Mouse (Mus musculus) heart, postnatal 25 days (tissue): ENCODE measurements around the gene Hecw2. TPM values are rescaled to one million over a fixed set of nuclear protein-coding genes. Genes with fewer than 3 reads are reported as not detected.
A peak's percentile ranks its signal among the peaks of the same experiment; 100 is the strongest.

Experiments used
- DNase-seq: peaks from one replicate; pipeline ENCODE4 v3.0.0; 2022; ENCODE audit warnings: low spot score
- intact Hi-C: fragments of 180-260 bp; cut with DNase I; formaldehyde crosslinking; loops from one replicate; pipeline ENCODE4 v1.15.1; 2025
- total RNA-seq, 2 experiments: library from RNA; stranded (reverse); gene quantifications; 2 replicates each; pipeline ENCODE4 v1.2.3; 2021

Gene Hecw2
- total RNA-seq, 2 experiments from 2014 or later, result 8.7 to 11.7 TPM

DNA sequence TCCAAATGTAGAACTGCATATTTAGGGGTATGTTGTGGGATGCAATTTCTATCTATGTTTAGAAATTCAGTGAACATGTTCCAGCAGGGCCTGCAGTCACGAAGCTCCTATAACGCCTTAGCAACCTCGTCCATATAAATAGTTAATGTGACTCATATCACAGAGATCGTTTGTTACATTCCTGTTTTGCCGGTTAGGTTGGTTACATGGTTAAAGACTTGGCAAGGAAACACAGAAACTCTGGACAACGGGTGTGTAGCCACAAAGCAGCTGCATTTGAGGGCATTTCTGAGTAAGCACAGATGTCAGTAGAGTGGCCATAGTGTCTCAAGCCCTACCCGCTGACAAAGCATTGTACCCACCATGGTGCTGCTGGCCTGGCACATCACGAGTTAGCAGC is 349.1 kb downstream of the Hecw2 start:
- intact Hi-C loops, result no loop called here
- no peak for DNase-seq

DNA sequence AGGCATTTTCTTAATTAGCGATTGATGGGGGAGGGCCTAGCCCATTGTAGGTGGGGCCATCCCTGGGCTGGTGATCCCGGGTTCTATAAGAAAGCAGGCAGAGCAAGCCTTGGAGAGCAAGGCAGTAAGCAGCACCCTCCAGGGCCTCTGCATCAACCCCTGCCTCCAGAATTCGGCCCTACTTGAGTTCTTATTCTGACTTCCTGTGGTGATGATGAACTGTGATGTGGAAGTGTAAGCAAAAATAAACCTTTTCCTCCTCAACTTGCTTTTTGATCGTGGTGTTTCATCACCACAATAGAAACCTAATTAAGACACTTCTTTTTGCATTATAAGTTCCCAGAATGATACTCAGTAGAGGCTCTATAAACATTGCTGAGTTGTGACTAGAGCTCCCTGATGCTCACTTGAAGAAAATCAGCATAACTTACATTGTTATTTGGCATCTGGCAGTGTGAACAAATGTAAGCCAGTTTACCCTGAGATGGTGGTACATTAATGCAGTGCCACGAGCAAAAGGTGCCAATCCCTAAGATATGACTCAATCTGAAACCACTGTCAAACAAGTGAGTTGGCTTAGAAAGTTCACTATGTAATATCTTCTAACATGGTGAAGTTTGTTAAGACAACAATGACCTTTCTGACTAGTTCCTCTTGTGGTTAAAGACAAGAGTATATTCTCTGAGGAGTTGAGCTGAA is 349.9 kb downstream of the Hecw2 start:
- no peak for DNase-seq
- intact Hi-C loops, result no loop called here

DNA sequence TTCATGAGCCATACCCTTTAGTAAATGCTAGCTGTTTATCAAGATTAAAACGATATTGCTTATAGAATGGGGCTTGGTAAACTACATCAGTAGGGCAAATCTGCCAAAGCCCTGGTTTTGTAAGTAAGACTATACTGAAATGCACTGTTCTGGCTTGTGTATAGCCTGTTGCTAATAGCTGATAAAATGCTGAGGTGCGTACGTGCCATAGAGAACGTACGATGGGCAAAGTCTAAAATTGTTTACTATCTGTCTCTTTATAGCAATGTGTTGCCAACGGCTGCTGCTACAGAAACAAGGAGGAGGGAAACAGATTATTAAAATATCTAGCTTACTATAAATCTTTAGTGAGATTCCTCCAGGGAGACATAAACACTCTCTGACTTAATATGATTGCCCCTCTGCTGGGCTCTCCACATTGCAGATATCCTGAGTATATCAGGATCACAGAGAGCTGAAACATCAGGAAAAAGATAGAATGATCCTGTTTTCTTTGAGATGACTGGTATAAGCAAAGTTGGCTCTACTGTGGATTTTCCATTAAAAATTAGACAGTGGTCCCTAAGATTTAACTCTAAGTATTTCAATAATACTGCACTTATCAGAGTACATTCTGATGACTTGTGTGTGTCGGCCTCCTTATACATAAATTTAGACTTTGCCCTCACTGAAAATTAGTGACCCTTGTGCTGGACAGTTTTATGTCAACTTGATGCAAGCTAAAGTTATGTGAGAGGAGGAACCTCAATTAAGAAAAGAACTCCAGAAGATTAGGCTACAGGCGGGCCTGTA is 350.6 kb downstream of the Hecw2 start:
- intact Hi-C loops, result no loop called here
- DNase-seq, result no peak

DNA sequence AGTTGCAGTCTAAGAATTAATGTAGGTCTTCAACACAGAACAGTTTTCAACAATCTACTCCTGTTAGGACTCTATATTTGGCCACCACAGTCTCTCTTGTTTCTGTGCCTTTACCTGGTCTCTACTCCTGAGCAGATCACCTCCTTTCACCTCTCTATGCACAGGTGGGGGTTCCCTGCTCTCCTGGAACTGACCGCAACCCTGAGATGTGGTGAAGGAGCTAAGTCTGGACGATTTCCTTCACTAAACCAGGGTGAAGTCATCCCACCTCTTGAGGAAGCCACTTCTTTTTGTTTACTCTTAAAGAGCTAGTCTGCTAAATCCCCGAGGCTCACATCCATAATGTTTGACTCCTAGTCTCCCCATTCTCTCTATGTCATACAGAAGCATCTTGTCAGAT is 351.9 kb downstream of the Hecw2 start:
- no peak for DNase-seq
- intact Hi-C loops, result no loop called here

DNA sequence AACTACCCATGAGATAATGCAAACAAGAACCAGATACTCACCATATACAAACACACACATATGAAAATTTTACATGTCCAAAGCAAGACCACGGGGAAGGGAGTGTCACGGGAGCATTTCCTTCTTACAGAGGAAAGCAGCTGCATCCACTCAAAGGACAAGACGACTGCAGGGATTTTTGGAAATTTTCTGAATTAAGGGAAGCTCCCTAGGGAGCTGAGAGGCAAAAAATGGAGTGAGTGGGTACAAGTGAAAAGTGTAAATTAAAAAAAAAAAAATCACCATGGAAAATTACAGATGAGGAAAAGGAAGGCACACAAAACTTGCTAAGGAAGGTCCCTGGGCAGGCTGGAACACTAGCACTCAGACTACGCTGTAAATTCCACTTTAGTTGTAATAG is 353.9 kb downstream of the Hecw2 start:
- intact Hi-C loops, result no loop called here
- DNase-seq, result no peak

DNA sequence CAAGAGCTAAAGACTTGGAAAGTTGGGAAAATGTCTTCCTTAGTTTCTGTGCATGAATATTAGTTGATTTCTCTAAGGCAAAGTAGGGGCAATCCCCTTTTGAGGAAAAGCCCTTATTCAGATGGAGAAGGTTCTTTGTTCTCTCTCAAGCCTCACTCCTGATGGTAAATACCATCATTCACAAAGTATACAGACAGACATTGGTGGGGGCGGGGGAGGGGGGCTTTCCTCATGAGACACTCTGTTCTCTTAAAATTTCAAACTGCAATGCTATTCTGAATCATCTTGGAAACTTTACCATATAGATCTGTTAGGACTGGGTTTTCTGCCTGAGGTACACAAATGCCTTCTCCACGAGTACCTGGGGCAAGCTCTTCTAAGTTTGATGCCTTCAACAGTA is 355.6 kb downstream of the Hecw2 start:
- no peak for DNase-seq
- intact Hi-C loops, result no loop called here

DNA sequence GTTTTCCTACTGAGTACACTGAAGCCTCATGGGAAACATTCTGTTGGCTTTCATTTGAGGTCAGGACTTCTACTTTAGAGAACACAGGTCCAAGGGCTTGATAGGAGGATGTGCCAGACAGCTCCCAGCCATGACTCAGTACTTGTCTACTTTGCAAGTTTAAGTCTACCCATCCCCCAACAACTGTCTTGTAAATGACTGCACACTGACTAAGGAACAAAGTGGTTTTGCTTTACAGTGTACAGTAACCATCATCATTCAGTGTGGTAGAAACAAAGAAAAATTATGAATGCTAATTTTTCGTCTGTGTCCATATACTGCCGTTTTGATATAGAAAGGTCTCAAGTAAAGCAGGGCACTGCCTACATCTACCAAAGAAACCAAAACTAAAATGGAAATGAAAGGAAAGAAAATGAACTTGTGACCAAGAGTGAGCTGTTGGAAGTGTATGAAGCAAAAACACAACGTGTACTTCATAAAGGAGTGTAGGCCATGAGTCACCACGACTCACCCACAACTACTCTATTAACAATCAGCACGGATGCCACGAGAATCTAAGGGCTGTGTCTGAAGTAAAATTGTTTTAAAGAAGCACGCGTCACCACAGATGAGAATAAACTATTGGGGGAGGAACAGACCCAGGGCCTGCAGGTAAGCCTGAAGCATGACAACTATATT is 356.6 kb downstream of the Hecw2 start:
- intact Hi-C loops, result no loop called here
- no peak for DNase-seq

DNA sequence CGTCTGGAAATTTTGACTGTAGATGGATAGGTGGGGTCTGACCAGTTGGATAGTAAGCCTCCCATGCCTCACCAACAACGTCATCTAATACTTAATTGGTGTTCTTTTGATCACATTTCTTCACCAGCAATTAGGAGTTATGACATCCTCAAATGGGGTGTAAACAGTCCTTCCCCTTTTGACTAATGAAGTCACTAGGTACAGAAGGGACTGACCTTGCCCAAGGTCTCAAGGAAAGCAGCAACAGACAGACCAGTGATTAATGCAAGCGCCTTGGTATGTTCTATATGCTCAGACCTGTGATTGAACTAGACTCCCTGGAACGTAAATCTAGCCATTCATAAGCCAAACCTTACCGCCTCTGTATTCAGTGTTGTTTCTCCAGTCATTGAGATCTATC is 364.7 kb downstream of the Hecw2 start:
- no peak for DNase-seq
- intact Hi-C loops, result no loop called here

DNA sequence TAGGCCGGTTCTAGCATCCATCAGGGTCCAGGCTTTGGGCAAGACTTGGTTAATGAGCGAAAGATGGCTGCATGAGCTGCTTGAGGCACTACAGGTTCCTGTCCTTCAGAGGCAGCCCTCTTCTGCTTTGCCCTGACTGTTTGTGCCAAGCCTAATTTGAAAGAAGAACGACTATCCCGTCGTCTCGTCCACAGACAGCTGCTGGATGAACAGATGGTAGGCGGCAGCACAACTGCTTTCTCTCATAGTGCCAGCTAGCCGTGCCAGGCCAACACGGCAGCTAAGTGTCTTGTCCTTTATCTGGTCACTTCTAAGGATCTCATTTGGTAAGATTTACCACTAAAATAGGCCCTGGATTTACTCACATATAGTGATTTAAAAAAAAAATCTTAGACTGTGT is 365.9 kb downstream of the Hecw2 start:
- DNase-seq, result no peak
- intact Hi-C loops, result no loop called here

DNA sequence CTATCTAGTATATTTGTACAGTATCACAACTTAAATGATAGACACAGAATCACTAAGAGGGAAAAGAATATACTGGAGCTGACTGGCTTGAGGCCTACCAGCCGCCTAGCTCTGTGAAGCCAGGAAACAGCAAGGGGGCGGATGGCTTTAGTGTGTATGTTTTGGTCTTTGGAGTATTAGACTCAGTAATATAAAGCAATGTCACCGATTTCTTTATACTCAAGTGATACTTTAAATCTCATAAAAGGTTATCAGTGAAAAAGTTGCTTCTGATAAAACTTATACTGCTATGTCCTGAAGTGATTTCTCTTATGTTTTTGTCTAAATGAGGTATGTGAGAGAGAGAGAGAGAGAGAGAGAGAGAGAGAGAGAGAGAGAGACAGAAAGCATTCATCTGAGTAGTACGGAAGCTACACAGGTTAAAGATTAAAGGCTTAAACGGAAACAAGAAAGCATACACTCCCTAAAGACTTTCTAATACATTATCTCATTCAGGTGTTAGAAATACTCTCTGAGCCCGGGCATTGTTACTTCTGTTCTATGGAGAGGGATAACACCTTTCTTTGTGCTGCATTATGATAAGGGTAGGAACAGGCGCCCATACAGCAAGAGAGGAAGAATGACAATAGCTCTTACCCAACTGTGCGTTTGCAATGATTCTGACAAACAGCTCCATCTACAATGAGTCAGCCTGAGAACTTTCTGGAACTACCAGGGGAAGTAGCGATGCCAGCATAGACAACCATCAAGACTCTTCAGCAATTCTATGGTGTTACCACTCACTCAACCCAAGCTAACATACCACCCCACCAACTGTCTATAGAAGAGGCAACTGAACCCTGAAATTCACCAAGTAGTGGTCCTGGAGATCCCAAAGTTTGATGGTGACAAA is 370.3 kb downstream of the Hecw2 start:
- no peak for DNase-seq
- intact Hi-C loops, result no loop called here

DNA sequence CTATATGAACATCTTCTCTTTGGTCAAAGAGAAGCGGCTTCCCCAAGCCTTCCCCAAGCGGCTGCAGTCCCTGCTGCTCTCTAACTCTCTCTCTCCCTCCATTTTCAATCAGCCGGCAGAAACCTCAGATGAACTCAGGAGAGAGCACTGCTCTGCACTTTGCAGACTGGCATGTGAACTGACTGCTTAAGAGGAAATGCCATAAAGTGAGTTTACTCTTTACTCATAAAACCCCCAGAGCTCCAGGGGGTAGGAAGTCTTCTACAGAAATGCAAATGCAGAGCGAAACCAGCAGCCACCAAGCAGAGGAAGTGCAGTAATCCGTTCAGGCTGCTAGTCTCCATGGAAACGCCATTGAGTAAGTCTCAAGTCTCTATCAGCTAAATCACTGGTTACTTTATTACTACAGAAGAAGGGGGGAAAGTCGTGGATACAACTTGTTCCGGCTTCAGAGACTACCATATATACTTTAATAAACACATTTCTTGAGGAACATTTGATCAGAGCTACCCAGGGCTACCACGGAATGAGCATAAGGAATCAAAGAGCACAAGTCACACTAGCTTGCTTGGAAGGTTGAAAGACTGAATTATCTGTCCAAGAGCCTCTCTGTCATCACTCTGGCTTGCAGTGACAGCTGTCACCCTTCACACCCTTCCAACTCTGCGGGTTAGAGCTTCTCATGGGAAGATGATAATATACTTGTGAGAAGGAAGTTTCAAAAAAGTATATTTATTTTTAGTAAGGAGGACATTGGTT is 371.1 kb downstream of the Hecw2 start:
- DNase-seq, result peak; percentile 12
- intact Hi-C loops, result loop anchor here (2.0 kb wide), 1 partner anchor 39 kb away; the partner anchor contains the start of gene Stk17b

DNA sequence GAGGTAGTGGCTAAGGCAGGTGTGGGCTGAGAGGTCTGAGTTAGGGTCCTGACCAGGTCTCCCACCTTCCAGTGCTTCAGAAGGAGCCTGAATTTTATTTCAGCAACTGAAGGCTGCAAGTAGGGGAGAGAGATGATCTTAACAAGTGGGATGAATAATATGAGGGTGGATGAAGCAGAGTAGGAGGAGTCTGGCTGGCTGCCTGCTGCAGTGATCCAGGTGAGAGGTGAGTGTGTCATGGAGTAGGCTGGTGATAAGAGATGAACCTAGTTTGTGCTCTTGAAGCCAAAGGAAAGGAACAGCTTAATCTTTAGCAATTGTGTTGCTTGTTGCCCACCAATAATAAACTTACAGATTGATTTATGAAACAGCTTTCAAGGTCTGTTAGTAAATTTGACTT is 373.0 kb downstream of the Hecw2 start:
- no peak for DNase-seq
- intact Hi-C loops, result loop anchor here (2.0 kb wide), 1 partner anchor 37 kb away; the partner anchor contains the start of gene Stk17b

DNA sequence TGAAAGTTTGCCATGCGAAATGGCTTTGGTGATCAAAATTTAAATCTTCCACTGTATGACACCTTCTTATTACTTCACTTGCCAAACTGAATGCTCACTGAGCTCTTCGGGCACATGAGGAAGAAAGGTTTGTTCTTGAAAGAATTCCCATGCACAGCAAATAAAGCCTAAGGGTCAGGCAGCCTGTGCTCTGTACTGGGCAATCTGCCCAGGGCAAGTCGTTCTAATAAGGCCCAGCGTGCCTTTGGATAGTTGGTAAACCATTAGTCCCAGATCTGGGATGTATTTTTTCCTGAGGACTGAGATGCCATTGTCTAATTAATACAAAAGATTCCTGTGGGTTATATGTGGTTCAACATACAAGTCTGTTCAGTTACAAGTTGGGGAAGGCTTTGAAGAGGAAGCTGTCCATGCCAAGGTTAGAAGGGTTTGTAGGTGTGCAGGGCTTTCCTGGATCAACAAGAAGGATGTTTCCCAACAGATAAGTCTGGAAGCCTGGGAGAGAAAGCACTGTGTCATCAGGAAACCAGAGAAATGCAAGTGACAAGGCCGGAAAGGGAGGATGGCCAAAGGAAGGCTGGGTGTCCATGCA is 374.8 kb downstream of the Hecw2 start:
- intact Hi-C loops, result no loop called here
- DNase-seq, result no peak

DNA sequence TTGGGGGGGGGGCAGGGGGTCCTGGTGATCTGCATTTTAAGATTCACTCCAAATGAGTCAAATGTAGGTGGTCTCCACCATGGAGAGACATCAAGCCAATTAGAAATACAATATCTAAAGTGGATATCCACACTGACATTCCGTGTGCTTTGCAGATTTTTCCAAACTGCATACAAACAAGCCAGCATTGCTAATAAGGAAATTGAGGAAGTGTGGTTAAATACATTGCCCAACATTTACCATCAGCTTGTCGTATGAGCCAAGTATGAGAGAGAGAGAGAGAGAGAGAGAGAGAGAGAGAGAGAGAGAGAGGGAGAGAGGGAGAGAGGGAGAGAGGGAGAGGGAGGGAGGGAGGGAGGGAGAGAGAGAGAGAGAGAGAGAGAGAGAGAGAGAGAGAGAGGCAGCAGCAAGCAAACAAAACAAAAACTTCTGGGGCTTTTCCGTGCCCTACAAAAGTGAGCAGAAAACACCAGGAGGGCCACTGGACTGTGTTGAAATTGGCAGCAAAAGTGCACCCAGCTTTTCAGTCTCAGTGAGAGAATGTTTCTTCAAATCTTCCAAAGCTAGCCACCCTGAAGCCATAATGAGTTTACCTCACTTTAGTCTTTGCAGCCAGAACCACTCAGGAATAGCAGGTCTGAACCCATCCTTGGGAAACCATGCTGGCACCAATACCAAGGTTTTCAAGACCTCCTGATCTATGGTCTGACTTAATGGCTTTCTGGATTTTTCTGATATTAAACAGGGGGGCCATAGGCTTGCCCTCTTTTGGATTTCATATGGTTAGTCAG is 376.7 kb downstream of the Hecw2 start:
- intact Hi-C loops, result no loop called here
- no peak for DNase-seq

DNA sequence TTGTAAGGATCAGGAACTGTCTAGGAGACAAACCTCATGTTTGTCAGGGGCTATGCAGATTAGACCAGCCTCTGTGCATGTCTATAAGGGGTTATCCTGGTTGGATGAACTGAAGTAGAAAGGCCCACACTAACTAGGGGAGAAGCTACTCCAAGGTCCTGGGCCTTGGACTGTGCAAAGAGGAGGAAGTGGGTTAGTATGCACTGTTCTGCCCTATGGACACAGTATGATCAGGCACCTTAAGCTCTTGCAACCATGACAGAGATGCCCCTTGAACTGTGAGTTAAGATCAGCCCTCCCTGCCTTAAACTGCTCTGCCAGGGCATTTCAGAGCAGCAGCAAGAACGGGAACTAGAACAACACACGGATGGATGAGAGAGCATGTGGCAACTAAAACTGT is 378.6 kb downstream of the Hecw2 start:
- DNase-seq, result no peak
- intact Hi-C loops, result no loop called here

DNA sequence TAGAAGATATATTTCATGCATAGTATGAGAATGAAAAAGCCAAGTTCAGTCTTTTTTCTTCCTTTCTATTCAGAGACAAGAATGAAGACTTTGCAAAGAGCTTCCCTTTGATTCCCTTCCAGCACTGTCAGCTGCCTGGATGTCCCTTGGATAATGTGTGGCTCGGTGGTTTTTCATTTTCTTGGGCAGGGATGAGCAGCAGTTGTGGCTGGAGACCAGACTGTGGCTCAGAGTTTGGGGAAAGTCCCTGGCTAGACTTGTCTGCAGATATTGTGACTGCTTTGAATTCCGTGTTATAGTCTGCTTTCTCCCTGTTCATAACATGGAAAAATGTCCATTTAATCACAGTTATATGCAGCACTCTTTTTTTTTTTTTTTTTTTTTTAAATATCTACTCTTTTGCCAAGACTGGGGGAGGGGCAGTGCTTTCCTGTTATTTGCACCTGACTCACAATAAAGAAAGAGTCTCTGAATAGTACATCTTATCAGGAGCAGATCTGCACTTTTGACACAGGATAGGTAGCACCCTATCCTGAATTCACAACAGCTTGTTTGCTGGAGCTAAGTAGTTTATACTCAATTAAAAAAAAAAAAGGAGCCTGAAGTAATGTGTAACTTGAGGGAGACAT is 380.8 kb downstream of the Hecw2 start:
- no peak for DNase-seq
- intact Hi-C loops, result loop anchor here (5.0 kb wide), 1 partner anchor 38 kb away; no protein-coding TSS in a partner anchor

DNA sequence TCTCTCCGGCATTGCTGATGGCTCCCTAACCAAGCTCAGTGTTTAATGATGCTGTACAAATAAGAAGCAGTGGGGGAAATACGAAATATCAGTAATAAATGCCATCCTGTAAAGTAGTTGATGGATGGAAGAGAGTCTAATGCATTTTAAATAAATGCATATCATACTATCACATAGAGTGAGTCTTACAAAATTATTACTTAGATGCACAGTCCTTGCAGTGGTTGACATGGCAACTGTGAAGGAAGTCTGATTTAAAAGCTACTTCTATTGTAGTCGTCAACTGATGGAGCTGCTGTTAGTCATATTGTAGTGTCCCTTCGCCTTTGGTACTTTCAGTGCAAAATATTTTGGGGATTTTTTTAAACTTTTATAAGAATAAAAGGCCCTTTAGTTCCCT is 383.0 kb downstream of the Hecw2 start:
- intact Hi-C loops, result loop anchor here (5.0 kb wide), 1 partner anchor 40 kb away; no protein-coding TSS in a partner anchor
- DNase-seq, result no peak

DNA sequence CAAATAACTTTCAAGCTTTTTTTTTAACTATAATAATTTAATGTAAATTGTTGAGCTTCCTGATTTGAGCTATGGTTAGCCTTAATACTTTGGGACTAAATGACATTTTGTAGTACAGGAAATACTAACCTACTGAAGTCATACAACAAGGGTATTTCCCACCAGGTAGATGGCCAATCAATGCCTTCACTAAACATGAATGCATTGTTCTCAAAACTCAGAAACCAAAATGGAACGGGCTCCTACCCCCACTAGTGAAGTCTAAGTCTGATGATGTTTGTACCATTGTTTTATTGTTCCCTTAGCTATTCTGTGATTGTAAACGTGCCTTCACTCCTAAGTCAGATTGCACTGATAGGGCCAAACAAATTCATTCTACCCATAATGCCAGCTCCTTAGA is 386.7 kb downstream of the Hecw2 start:
- intact Hi-C loops, result no loop called here
- DNase-seq, result no peak
